Mouse (Mus musculus): Measurements from ENCODE around the gene Olfr168. TPM values are rescaled to one million over a fixed set of nuclear protein-coding genes. Genes with fewer than 3 reads are reported as not detected.
"Not testable (repeated sequence)": the region's sequence is repeated elsewhere in the genome, so short reads cannot be mapped to it uniquely, and the experiment has no call there.

Gene Olfr168
- polyA plus RNA-seq (2015; fragmentation: Nextera tagmentation; extraction: Ambion mirVana): not detected in 2 replicates

GRCm38 (mm10) chr16:19535455-19535854 is at the start of gene Olfr168:
Gene Olfr168, minus strand, starts transcription at chr16:19535555.
- Histone ChIP-seq H3K9me3 (peaks cover 5% of the 10 kb centered on the region; the same call in 1 of the 2 replicates), H3K4me1 (replicated peaks) (no peaks in the 10 kb centered on the region), H3K27ac (no peak within 1 kb of the TSS), H3K4me2 (replicated peaks) (no peak within 1 kb of the TSS), H3K27me3 (no peaks in the 10 kb centered on the region), H3K36me3 (no peaks in the 10 kb centered on the region), H3K9ac (replicated peaks) (no peak within 1 kb of the TSS), H3K4me3 (replicated peaks) (no peak within 1 kb of the TSS)
- no peak for ATAC-seq

- not testable (repeated sequence) for H3K4me3 ChIP-seq (replicated peaks); H3K27me3 ChIP-seq; H3K27ac ChIP-seq; H3K36me3 ChIP-seq; H3K9ac ChIP-seq (replicated peaks); H3K4me1 ChIP-seq (replicated peaks); H3K4me2 ChIP-seq (replicated peaks); H3K9me3 ChIP-seq; ATAC-seq
- WGBS: 85% methylated on average over 2 of the region's 2 CpGs
These were observed 36.4 kb upstream of the Olfr168 start, which contains the start of gene Olfr169 for GRCm38 (mm10) chr16:19571709-19572108. Gene Olfr169, minus strand, starts transcription at chr16:19571809.

GRCm38 (mm10) chr16:19553429-19553828 is 18.1 kb upstream of the Olfr168 start:
- H3K27me3 ChIP-seq; H3K4me3 ChIP-seq (replicated peaks); H3K4me1 ChIP-seq (replicated peaks); H3K9me3 ChIP-seq; ATAC-seq; H3K27ac ChIP-seq; H3K9ac ChIP-seq (replicated peaks); H3K4me2 ChIP-seq (replicated peaks); H3K36me3 ChIP-seq: not testable (repeated sequence)
- 91% methylated on average over 7 of the region's 7 CpGs for WGBS

GRCm38 (mm10) chr16:19552246-19552645 is 16.9 kb upstream of the Olfr168 start:
- H3K9me3 ChIP-seq; H3K4me2 ChIP-seq (replicated peaks); ATAC-seq; H3K4me3 ChIP-seq (replicated peaks); H3K4me1 ChIP-seq (replicated peaks); H3K27me3 ChIP-seq; H3K36me3 ChIP-seq; H3K27ac ChIP-seq; H3K9ac ChIP-seq (replicated peaks): not testable (repeated sequence)
- 100% methylated on average over 3 of the region's 3 CpGs for WGBS

GRCm38 (mm10) chr16:19522166-19522565 is 13.2 kb downstream of the Olfr168 start, which contains the start of gene Olfr167:
Gene Olfr167, minus strand, starts transcription at chr16:19522266.
- H3K9me3 ChIP-seq: no peaks in the 10 kb centered on the region
- H3K27ac ChIP-seq: no peak within 1 kb of the TSS
- H3K36me3 ChIP-seq: no peaks in the 10 kb centered on the region
- ATAC-seq: no peak
- H3K4me2 ChIP-seq (replicated peaks): no peak within 1 kb of the TSS
- H3K4me1 ChIP-seq (replicated peaks): no peaks in the 10 kb centered on the region
- no peak within 1 kb of the TSS for H3K9ac ChIP-seq (replicated peaks)
- no peaks in the 10 kb centered on the region for H3K27me3 ChIP-seq
- WGBS: 100% methylated on average over 2 of the region's 2 CpGs
- no peak within 1 kb of the TSS for H3K4me3 ChIP-seq (replicated peaks)

GRCm38 (mm10) chr16:19483394-19483793 is 52.0 kb downstream of the Olfr168 start, which contains the start of gene Olfr166:
Gene Olfr166, plus strand, starts transcription at chr16:19483694.
- H3K9ac ChIP-seq (replicated peaks): no peak within 1 kb of the TSS
- H3K4me3 ChIP-seq (replicated peaks): no peak within 1 kb of the TSS
- no peaks in the 10 kb centered on the region for H3K27me3 ChIP-seq
- no peak within 1 kb of the TSS for H3K4me2 ChIP-seq (replicated peaks)
- no peaks in the 10 kb centered on the region for H3K4me1 ChIP-seq (replicated peaks)
- H3K36me3 ChIP-seq: no peaks in the 10 kb centered on the region
- no peak for ATAC-seq
- no peak within 1 kb of the TSS for H3K27ac ChIP-seq
- peaks cover 4% of the 10 kb centered on the region for H3K9me3 ChIP-seq

Other genes starting within 250 kb of the Olfr168 start
- not detected in 2 replicates for gene Olfr164, start 221.5 kb downstream of the Olfr168 start, polyA plus RNA-seq (2015; fragmentation: Nextera tagmentation; extraction: Ambion mirVana)
- gene Olfr165, start 112.4 kb downstream of the Olfr168 start, polyA plus RNA-seq (2015; fragmentation: Nextera tagmentation; extraction: Ambion mirVana): not detected in 2 replicates
- gene Olfr166, start 51.9 kb downstream of the Olfr168 start, polyA plus RNA-seq (2015; fragmentation: Nextera tagmentation; extraction: Ambion mirVana): not detected in 2 replicates
- not detected in 2 replicates for gene Olfr167, start 13.3 kb downstream of the Olfr168 start, polyA plus RNA-seq (2015; fragmentation: Nextera tagmentation; extraction: Ambion mirVana)
- gene Olfr169, start 36.3 kb upstream of the Olfr168 start, polyA plus RNA-seq (2015; fragmentation: Nextera tagmentation; extraction: Ambion mirVana): not detected in 2 replicates
- gene Olfr170, start 76.3 kb upstream of the Olfr168 start, polyA plus RNA-seq (2015; fragmentation: Nextera tagmentation; extraction: Ambion mirVana): not detected in 2 replicates
- gene Olfr171, start 94.4 kb upstream of the Olfr168 start, polyA plus RNA-seq (2015; fragmentation: Nextera tagmentation; extraction: Ambion mirVana): not detected in 2 replicates
- gene Lamp3, start 170.8 kb upstream of the Olfr168 start, polyA plus RNA-seq (2015; fragmentation: Nextera tagmentation; extraction: Ambion mirVana): 0.04 TPM in 1 of 2 replicates, not detected in the other
- 50.8 and 60.3 TPM in 2 replicates for gene B3gnt5, start 224.7 kb upstream of the Olfr168 start, polyA plus RNA-seq (2015; fragmentation: Nextera tagmentation; extraction: Ambion mirVana)

All from midbrain, embryonic 13.5 days (tissue).